Mouse (Mus musculus): ENCODE data around the gene Chd5. TPM values are rescaled to one million over a fixed set of nuclear protein-coding genes. Genes with fewer than 3 reads are reported as not detected.

Gene Chd5
- polyA plus RNA-seq, 1 experiment from 2014 or later: 15.6 TPM

DNA sequence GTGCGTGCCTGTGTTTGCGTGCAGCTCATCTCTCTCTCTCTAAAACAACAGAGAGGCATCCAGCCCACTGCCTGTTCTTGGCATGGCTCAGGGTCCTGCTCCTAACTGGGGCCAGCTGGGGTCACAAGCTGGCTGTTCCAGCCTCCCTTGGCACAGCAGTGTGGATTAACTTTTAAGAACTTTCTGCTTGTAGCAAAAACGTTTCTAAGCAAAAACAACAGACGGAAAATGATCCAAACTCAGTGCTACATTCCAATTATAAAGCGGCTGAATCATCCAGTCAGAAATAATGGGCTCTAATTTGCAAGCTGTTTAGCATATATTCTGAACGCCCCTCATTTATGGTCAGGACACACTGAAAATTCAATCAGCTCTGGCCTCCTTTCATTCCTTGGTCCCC, 66.7 kb downstream of the Chd5 start:
- Histone ChIP-seq H3K4me2 (ENCODE audit: low read length) (no peak overlapping the region), H3K4me1 (ENCODE audit: control insufficient read depth, insufficient read depth, low read length) (peaks cover 23% of the 10 kb centered on the region), H3K4me3 (ENCODE audit: low read depth, low read length) (no peak overlapping the region), H3K9ac (ENCODE audit: low read length) (peak overlapping the region; percentile 37; the same call in 1 of the 2 replicates), H3K36me3 (ENCODE audit: control insufficient read depth, insufficient read depth, low read length) (no peaks in the 10 kb centered on the region), H3K27ac (ENCODE audit: low read depth, low read length) (peak overlapping the region; percentile 88), H3K27me3 (replicated peaks; ENCODE audit: control insufficient read depth, insufficient read depth, low read length) (no peaks in the 10 kb centered on the region), H3K9me3 (replicated peaks; ENCODE audit: control insufficient read depth, low read length) (no peaks in the 10 kb centered on the region)
- WGBS: 13% methylated on average over 6 of the region's 6 CpGs
- DNase-seq (ENCODE audit: low spot score) (peak; percentile 79), ATAC-seq (peak; percentile 32; the same call in 1 of the 2 replicates)

DNA sequence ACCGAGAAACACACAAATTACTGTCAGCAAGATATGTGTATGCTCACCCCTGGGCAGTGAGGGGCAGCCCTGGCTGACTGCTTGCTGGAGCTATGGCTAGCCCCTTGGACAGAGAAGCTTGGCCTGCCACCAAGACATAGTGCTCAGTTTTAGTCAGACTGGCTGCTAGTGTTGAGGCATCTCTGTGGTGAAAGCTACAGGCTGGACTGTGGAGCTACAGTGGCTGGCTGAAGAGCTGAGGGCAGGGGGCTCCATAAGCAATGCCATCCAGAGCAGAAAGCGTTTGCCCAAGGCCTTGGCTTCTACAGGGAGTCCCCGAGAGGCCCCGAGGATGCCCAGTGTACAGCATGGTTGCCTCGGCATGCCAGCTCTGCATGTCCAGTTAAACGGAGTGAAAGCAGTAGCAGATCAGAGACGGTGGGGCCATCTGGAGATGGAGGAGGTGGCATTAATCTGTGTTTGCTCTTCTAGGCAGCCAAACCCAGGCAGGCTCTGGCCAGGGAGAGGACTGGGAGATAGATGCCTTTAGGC, 67.3 kb downstream of the Chd5 start:
- Histone ChIP-seq H3K27ac (ENCODE audit: low read depth, low read length) (peak overlapping the region; percentile 88), H3K36me3 (ENCODE audit: control insufficient read depth, insufficient read depth, low read length) (no peaks in the 10 kb centered on the region), H3K4me3 (ENCODE audit: low read depth, low read length) (no peak overlapping the region), H3K4me1 (ENCODE audit: control insufficient read depth, insufficient read depth, low read length) (peaks cover 23% of the 10 kb centered on the region), H3K9ac (ENCODE audit: low read length) (peak overlapping the region; percentile 38; the same call in 1 of the 2 replicates), H3K9me3 (replicated peaks; ENCODE audit: control insufficient read depth, low read length) (no peaks in the 10 kb centered on the region), H3K4me2 (ENCODE audit: low read length) (no peak overlapping the region), H3K27me3 (replicated peaks; ENCODE audit: control insufficient read depth, insufficient read depth, low read length) (no peaks in the 10 kb centered on the region)
- ATAC-seq: 0 out of 2 replicates have a peak, but pooled peaks have one; percentile 36
- WGBS: 50% methylated on average over 7 of the region's 7 CpGs
- no peak for DNase-seq (ENCODE audit: low spot score)

DNA sequence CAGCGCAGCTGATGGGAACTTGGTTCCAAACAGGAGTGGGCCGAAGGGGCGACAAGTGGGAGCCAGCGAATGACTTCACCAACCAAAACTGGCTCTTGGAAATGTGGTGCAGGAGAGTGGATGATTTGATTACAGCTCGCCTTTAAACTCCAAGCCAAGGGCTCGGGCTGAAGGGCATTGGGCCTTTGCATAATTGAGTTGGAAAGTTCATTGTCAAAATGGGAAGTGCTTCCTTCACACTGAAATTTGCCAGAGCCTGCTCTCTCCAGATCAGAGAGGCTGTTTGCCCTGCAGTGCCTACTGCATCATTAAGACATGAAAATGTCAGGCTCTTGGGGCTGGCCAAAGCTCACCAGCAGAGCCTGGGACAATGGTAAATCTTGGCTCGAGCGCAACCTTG, 68.1 kb downstream of the Chd5 start:
- 54% methylated on average over 8 of the region's 8 CpGs for WGBS
- H3K9ac ChIP-seq (ENCODE audit: low read length): no peak overlapping the region

DNA sequence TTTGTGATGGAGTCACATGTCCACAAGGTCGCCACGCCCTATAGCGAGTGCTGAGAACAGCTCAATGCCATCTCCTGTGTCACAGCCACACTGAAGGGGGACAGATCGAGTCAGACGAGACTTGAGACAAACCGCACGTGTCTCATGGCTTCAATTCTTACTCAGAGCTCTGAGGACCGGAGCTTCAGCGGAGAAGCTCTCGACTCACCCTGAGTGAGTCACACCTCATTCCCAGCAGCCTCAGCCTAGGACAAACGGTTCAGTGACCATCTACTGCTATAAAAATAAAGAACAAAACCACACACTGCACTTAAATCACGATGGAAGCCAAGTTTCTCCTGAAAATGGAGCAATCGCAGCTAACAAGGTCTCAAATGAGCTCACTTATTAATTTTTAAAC, 72.5 kb downstream of the Chd5 start:
- WGBS: 87% methylated on average over 13 of the region's 13 CpGs
- ATAC-seq: no peak

More for the DNA sequence above, 68.1 kb downstream of the Chd5 start:
- H3K27me3 ChIP-seq (replicated peaks; ENCODE audit: control insufficient read depth, insufficient read depth, low read length): no peaks in the 10 kb centered on the region
- no peaks in the 10 kb centered on the region for H3K9me3 ChIP-seq (replicated peaks; ENCODE audit: control insufficient read depth, low read length)
- peak overlapping the region; percentile 88; the same call in 1 of the 2 replicates for H3K27ac ChIP-seq (ENCODE audit: low read depth, low read length)
- H3K4me3 ChIP-seq (ENCODE audit: low read depth, low read length): no peak overlapping the region
- no peak overlapping the region for H3K4me2 ChIP-seq (ENCODE audit: low read length)
- DNase-seq (ENCODE audit: low spot score) (peak; percentile 56), ATAC-seq (no peak; the same call in 1 of the 2 replicates)
- peaks cover 23% of the 10 kb centered on the region for H3K4me1 ChIP-seq (ENCODE audit: control insufficient read depth, insufficient read depth, low read length)
- no peaks in the 10 kb centered on the region for H3K36me3 ChIP-seq (ENCODE audit: control insufficient read depth, insufficient read depth, low read length)

DNA sequence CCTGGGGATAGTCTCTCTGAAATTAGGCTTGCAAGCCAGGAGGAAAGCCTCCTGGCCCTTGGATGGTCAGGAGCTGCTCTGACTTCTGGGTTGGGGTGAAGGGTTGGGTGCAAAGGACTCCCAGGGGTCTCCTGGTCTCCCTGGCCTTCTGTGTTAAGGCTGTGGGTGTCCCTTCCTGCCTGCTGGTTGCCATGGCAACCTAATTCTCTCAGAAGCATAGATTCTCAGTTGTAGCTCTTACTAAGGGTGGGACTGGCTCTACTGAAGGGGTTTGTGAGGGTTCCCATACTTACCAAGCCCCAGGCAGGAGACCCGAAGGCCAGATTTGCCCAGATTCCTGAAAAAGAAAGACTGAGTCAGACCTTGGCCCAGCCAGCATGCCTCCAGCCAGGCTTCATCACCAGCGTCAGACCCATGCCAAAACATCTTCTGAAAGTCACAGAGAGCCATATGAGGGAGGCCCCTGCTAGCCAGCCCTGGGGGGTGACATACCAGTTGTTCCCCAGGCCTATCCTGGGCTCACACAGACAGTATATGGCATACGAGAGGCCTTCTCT, 74.2 kb downstream of the Chd5 start:
- no peaks in the 10 kb centered on the region for H3K9me3 ChIP-seq (replicated peaks; ENCODE audit: control insufficient read depth, low read length)
- DNase-seq (ENCODE audit: low spot score) (peak; percentile 47), ATAC-seq (no peak)
- H3K4me3 ChIP-seq (ENCODE audit: low read depth, low read length): no peak overlapping the region
- H3K36me3 ChIP-seq (ENCODE audit: control insufficient read depth, insufficient read depth, low read length): no peaks in the 10 kb centered on the region
- no peak overlapping the region for H3K4me2 ChIP-seq (ENCODE audit: low read length)
- no peak overlapping the region for H3K27ac ChIP-seq (ENCODE audit: low read depth, low read length)
- WGBS: 76% methylated on average over 3 of the region's 3 CpGs
- no peaks in the 10 kb centered on the region for H3K4me1 ChIP-seq (ENCODE audit: control insufficient read depth, insufficient read depth, low read length)
- no peaks in the 10 kb centered on the region for H3K27me3 ChIP-seq (replicated peaks; ENCODE audit: control insufficient read depth, insufficient read depth, low read length)
- no peak overlapping the region for H3K9ac ChIP-seq (ENCODE audit: low read length)

More for the DNA sequence above, 72.5 kb downstream of the Chd5 start:
- Histone ChIP-seq H3K9me3 (replicated peaks; ENCODE audit: control insufficient read depth, low read length) (no peaks in the 10 kb centered on the region), H3K36me3 (ENCODE audit: control insufficient read depth, insufficient read depth, low read length) (no peaks in the 10 kb centered on the region), H3K27ac (ENCODE audit: low read depth, low read length) (no peak overlapping the region), H3K4me2 (ENCODE audit: low read length) (no peak overlapping the region), H3K4me3 (ENCODE audit: low read depth, low read length) (no peak overlapping the region), H3K27me3 (replicated peaks; ENCODE audit: control insufficient read depth, insufficient read depth, low read length) (no peaks in the 10 kb centered on the region), H3K4me1 (ENCODE audit: control insufficient read depth, insufficient read depth, low read length) (peaks cover 5% of the 10 kb centered on the region), H3K9ac (ENCODE audit: low read length) (no peak overlapping the region)
- DNase-seq (ENCODE audit: low spot score): no peak

DNA sequence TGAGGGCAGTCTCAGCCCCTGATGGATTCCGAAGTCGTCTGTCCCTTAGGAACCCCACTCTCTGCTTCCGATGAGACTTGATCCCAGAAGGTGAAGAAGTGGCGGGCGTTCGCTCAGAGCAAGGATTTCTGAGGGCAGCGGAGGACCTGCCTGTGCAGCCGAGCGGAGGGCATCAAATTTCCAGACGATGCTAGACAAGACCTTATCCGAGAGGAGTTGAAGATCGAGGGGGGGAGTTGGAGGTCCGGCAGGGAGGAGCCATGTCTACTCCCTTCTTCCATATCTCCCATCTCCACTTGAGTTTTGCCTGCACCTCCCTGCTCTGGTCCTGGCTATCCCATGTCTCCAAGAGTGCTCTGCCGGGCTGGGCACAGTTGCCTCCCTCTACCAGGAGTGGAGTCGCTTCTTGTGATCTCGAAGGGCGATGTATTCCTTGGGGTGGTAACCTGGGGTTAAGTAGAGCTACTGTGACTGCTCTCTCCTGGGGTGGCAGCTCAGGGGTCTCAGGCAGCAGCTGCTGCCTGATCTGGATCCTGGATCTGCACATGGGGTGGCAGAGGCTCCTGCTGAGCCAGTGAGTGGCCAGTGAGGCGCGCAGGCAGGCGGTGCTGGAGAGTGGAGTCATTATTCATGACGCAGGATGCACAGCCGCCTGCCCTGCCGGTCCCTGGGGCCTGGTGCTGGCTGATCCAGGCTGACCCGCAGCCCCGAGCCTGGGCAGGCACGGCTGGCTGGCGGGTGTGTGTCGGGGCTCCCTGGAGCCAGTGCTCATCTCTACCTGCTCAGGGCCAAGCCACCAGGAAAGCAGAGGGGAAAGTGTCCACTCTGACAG, 80.0 kb downstream of the Chd5 start:
- Histone ChIP-seq H3K4me2 (ENCODE audit: low read length) (no peak overlapping the region), H3K9me3 (replicated peaks; ENCODE audit: control insufficient read depth, low read length) (no peaks in the 10 kb centered on the region), H3K27me3 (replicated peaks; ENCODE audit: control insufficient read depth, insufficient read depth, low read length) (no peaks in the 10 kb centered on the region), H3K4me1 (ENCODE audit: control insufficient read depth, insufficient read depth, low read length) (no peaks in the 10 kb centered on the region), H3K27ac (ENCODE audit: low read depth, low read length) (no peak overlapping the region), H3K4me3 (ENCODE audit: low read depth, low read length) (no peak overlapping the region), H3K36me3 (ENCODE audit: control insufficient read depth, insufficient read depth, low read length) (no peaks in the 10 kb centered on the region), H3K9ac (ENCODE audit: low read length) (no peak overlapping the region)
- 45% methylated on average over 28 of the region's 28 CpGs for WGBS
- no peak for DNase-seq (ENCODE audit: low spot score)
- ATAC-seq: no peak

DNA sequence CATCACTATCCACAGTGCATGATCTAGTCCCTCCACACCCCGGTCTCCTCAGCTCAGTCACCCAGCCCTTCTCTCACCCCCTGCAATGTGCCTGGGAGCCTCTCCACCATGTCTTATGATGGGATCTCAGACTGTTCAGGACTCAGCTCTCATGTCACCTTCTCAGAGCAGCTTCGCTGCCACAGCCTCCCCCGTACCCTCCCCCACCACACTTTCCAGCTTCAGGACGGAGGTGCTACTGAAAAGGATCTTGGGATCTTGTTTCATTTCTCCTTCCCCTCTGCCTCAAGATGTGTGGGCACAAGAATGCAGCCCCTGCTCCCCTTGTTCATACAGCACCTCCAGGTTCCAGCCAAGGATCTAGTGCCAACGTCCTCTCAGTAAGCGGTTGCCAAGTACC, 85.1 kb downstream of the Chd5 start:
- Histone ChIP-seq H3K4me2 (ENCODE audit: low read length) (no peak overlapping the region), H3K4me1 (ENCODE audit: control insufficient read depth, insufficient read depth, low read length) (no peaks in the 10 kb centered on the region), H3K27ac (ENCODE audit: low read depth, low read length) (no peak overlapping the region), H3K9ac (ENCODE audit: low read length) (no peak overlapping the region), H3K36me3 (ENCODE audit: control insufficient read depth, insufficient read depth, low read length) (no peaks in the 10 kb centered on the region), H3K4me3 (ENCODE audit: low read depth, low read length) (no peak overlapping the region), H3K27me3 (replicated peaks; ENCODE audit: control insufficient read depth, insufficient read depth, low read length) (no peaks in the 10 kb centered on the region), H3K9me3 (replicated peaks; ENCODE audit: control insufficient read depth, low read length) (0 out of 2 replicates have a peak, but pooled peaks cover 2% of the 10 kb centered on the region)
- WGBS: 93% methylated on average over 6 of the region's 6 CpGs
- ATAC-seq: no peak
- DNase-seq (ENCODE audit: low spot score): no peak

DNA sequence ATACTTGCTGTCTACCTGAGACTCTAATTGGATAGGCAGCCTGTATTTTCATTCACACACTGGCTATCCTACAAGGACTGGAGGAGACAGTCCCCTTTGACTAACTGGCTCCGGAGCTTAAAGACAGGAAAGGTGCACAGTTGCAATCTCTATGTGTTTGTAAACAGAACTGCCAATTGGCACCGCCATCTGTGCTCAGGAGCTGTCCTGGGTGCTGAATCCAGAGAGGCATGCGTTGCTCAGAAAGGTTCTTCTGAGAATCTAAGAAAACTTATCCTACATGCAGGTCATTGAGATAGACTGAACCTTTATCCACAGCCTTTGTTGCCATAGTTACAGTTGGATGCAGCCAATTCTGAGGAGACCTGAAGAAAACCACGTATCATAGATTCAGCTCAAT, 85.9 kb downstream of the Chd5 start:
- Histone ChIP-seq H3K4me1 (ENCODE audit: control insufficient read depth, insufficient read depth, low read length) (no peaks in the 10 kb centered on the region), H3K4me2 (ENCODE audit: low read length) (no peak overlapping the region), H3K4me3 (ENCODE audit: low read depth, low read length) (no peak overlapping the region), H3K36me3 (ENCODE audit: control insufficient read depth, insufficient read depth, low read length) (no peaks in the 10 kb centered on the region), H3K9me3 (replicated peaks; ENCODE audit: control insufficient read depth, low read length) (0 out of 2 replicates have a peak, but pooled peaks cover 2% of the 10 kb centered on the region), H3K27ac (ENCODE audit: low read depth, low read length) (no peak overlapping the region), H3K27me3 (replicated peaks; ENCODE audit: control insufficient read depth, insufficient read depth, low read length) (no peaks in the 10 kb centered on the region), H3K9ac (ENCODE audit: low read length) (no peak overlapping the region)
- ATAC-seq: no peak
- peak; percentile 46 for DNase-seq (ENCODE audit: low spot score)
- 37% methylated on average over 4 of the region's 4 CpGs for WGBS

DNA sequence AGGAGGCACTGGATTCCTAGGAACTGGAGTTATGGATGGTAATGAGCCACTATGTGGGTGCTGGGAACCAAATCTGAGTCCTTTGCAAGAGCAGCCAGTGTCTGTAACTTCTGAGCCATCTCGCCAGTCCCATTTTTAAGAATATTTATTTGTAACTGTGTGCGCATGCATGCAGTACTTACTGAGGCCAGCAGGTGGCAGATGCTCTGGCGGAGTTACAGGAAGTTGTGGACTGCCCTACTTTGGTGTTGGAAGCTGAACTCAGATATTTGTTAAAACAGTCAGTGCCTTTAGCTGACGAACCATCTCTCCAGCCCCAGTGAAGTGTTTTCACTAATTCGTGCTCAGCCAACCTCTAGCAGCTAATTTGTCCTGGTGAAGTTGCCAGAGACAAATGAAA, 86.5 kb downstream of the Chd5 start:
- no peaks in the 10 kb centered on the region for H3K27me3 ChIP-seq (replicated peaks; ENCODE audit: control insufficient read depth, insufficient read depth, low read length)
- no peak for DNase-seq (ENCODE audit: low spot score)

More for the DNA sequence above, 86.5 kb downstream of the Chd5 start:
- Histone ChIP-seq H3K9me3 (replicated peaks; ENCODE audit: control insufficient read depth, low read length) (0 out of 2 replicates have a peak, but pooled peaks cover 2% of the 10 kb centered on the region), H3K36me3 (ENCODE audit: control insufficient read depth, insufficient read depth, low read length) (no peaks in the 10 kb centered on the region), H3K4me3 (ENCODE audit: low read depth, low read length) (no peak overlapping the region), H3K9ac (ENCODE audit: low read length) (no peak overlapping the region), H3K4me1 (ENCODE audit: control insufficient read depth, insufficient read depth, low read length) (no peaks in the 10 kb centered on the region), H3K27ac (ENCODE audit: low read depth, low read length) (no peak overlapping the region), H3K4me2 (ENCODE audit: low read length) (no peak overlapping the region)
- no peak for ATAC-seq
- WGBS: 73% methylated on average over 5 of the region's 5 CpGs
